Mouse (Mus musculus) erythroblast, embryonic 14.5 days (primary cell): ENCODE measurements at regions not wholly inside any gene's neighbourhood (a gene's known extent, or its start where the extent isn't known, plus 50 kb on each side); places are given as distances from the start of the nearest gene placed in this dataset.

Experiments used
- GATA1 ChIP-seq: IDR thresholded peaks from 2 replicates; pipeline ENCODE4 v1.6.1; 2012; ENCODE audit warnings: low read length, inconsistent platforms, mixed read lengths
- TAL1 ChIP-seq: IDR thresholded peaks from 3 replicates; pipeline ENCODE4 v1.6.1; 2012; ENCODE audit warnings: low read length, inconsistent platforms, mixed read lengths

DNA sequence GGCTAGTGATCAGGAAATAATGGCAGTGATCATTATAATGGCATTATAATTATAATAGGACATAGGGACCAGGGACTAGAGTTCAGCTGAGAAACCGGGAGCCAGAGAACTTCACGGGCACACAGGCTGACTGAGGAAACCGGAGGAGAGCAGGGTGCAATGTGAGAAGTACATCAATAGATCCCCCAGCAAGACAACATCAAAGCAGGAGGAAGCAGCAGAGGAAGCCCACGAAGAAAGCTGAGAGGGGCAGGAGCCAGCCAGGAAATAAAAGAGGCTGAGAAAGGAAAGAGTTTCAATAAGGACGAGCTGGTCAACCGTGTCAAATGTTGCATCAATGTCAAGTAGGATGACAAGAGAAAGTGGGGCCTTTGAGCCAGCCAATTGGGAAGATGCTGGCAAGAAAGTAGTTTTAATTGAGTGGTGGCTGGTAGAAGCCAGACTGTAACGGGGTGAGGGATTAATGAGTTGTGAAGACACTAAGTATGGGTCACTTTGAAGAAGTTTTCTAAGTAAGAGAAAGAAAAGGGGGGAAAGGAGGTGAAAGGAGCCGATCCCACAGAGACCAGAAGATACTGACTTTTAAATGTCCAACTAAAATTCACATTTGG is 66.0 kb upstream of the Cited2 start:
- TF ChIP-seq GATA1 (no peak), TAL1 (no peak)
